Mouse (Mus musculus): ENCODE measurements around the gene Rel.
"Not testable (repeated sequence)": the region's sequence is repeated elsewhere in the genome, so short reads cannot be mapped to it uniquely, and the experiment has no call there.

Gene Rel

DNA sequence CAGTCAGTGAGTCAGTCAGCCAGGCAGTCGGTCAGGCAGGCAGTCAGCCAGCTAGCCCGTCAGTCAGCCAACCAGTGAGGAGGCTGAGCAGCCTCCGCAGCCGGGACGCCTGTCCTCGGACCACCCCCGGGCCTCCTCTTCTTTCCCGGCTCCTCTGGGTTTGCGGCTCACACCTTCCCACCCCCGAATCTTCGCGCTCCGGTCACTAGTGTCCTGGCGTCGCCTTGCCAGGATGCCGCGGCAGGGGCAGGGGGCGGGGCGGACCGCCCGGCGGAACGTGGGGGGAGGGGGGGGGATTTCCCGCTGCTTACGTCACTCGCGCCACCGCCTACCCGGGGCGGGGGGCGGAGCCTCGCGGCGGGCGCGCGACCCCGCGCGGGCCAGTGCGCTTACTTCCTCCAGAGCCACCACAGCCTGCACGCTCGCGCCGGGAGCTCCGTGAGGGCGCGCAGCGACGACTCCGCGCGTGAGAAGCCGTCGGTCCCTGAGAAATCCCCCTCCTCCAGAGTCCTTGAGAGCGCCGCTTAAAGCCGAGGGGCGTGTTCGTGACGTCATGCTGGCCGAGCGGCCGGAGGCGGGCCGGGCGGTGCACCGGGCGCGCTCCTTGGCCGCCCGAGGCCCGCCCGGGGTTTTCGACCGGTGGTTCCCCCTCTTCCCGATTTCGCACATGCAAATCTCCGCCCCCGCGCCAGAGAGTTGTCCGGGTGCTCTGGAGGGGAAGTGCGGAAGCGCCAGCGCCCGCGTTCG is at the start of gene Rel:
Gene Rel, minus strand, starts transcription at position 211 of the 747 bp plus-strand sequence.
- DNase-seq (ENCODE audit: low spot score) = peak; percentile 85

DNA sequence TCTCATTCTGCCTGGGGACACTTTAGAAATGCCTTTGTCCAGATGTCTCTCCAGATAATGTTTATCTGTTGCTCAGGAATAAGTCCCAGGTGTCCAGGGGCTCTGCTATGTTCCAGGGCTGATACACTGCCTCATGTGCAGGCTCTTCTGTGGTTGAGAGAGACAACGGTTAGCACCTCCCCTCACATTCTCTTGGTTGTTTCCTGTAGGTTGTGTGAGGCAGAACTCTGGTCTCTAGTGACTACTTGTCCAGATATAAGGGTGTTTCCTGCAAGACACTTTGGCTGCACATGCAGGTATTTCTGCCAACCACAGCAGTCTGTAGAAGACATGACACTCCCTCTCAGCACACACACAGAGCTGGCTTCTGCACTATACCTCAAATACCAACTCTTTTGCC is 48.0 kb upstream of the Rel start:
- no peak for DNase-seq (ENCODE audit: low spot score)

DNA sequence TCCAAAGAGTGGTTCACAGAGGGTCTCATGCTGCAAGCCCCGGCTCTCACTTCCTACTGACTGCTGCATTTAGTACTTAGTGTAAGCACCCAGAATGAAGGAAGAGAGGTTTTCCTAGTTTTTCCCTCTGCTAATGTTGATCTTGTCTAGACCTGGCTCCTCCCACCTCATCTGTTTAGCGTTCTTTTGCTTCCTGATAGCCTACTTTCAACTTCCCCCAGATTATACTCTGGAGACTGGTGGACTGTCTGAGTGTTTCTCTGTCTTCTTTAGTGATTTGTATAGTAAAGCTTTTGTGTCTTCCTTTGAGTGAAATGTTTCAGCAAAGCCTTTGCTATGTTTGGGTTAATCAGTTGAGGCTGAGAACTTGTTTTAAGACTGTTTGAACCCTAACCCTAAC is 40.0 kb upstream of the Rel start:
- DNase-seq (ENCODE audit: low spot score) = no peak

DNA sequence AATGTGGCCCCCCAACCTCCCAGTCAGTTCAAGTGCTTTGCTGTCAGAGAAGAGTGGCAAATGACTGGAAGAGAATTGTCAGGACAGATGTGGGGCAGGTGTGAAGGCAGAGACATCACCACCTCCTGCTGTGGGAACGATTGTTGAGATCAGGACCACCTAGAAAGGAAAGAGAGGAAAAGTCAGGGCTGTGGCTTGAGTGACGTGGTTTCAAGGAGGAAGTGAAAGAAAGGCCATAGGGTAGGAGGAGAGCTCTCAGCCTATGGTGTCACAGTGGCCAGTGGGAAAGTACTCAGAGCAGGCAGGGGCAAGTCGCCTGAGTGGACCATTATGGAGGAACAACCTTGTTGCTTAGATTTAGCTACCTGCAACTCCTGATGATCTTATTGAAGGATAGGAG is 34.9 kb upstream of the Rel start:
- no peak for DNase-seq (ENCODE audit: low spot score)

DNA sequence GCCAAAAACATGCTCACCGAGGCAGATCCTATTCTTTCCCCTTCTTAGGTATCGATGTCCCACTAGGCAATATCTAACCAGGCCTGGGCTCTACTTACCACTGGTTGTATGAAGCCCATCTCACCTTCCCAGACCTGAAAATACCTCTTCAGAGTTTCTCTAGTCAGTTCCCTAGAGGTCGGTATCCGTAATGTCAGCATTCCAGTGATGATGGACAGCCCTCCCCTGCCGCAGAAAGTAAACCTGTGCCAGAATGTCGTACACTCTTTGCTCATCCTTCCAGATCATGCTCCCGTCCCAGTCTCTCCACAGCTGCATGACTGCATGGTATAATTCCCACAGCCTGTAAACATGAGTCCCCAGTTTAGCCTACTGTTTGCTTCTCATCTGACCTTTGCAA is 32.4 kb upstream of the Rel start:
- no peak for DNase-seq (ENCODE audit: low spot score)

DNA sequence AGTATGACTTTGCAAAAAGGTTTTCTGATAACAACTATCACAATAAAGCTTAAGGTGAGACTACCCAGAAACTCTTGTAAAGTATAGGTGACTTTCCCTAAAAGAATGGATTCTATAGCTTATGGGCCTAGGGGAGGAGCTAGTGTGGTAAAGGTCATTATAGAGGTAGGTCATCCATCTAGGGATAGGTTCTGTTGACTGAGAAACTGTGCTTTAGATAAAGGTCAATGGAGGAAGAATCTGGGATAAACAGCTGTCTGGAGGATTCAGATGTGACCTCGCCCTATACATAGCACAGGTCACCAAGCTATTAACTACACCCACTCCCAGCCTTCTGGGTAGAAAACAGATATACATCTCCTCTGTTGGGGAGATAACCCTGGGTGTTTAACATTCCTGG is 31.5 kb upstream of the Rel start:
- DNase-seq (ENCODE audit: low spot score) = no peak

DNA sequence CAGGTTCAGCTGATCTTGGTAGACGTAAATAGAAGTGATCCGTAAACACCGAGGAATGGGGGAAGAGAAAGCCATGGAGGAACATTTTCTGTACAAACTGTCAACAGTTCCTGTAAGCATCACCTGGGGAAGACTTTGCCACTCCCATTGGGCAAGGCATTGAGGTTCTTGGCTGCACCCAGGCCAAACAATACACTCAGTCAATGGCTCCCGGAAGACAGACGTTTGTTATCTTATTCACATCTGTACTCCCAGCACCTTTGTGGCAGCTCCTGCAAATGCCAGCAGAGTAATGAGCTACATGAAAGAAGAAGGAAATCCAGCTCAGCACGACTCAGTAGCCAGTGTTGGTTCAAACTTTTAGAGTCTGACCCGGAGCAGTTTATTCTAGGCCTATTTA is 31.1 kb upstream of the Rel start:
- DNase-seq (ENCODE audit: low spot score) = no peak

DNA sequence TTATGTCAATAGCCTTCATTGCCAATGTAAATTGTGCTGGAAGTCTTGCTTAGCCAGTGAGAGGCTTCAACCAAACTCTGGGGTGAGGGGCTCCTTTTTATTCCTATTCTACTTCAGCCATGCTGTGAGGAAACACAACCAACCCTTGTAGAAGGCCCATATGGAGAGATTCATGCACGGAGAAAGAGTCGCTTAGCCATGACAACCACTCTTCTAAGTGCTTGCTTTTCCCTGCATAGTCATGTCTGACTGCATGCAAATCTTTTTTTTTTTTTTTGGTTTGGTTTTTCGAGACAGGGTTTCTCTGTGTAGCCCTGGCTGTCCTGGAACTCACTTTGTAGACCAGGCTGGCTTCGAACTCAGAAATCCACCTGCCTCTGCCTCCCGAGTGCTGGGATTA is 12.9 kb upstream of the Rel start:
- not testable (repeated sequence) for DNase-seq (ENCODE audit: low spot score)

DNA sequence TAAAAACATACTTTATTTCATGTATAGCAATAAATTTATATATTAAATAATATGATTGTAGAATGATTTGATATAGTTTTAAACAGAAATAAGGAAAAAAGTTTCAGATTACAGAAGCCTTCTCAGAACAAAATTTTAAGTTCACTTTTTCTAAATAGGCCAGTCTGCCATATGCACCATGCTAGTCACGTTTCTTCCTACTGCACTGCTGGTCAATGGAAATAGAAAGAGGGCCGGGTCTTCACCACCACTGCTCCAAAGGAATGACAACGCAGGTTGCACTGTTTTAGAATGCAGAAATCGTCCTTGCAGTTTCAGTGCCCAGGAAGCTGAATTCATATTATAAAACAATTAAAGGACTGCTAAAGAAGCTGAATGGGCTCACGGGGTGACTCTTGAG is 12.3 kb upstream of the Rel start:
- DNase-seq (ENCODE audit: low spot score) = no peak

DNA sequence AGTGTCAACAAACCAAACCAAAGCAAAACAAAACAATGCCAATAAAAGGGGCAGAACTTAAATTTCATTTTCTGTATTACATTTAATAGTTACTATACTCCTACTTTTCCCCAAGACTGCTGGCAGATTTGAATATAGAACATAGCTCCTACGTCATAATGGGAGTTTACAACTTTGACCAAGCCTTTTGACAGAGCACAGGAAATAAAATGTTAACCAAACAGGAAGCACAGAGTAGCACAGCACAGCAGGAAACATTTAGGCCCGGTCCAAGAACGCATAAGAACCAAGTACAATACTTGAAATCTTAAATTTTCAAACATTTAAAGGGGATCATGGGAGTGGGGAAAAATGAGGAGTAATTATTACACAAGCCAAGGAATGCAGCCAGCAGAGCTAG is 11.3 kb upstream of the Rel start:
- no peak for DNase-seq (ENCODE audit: low spot score)

DNA sequence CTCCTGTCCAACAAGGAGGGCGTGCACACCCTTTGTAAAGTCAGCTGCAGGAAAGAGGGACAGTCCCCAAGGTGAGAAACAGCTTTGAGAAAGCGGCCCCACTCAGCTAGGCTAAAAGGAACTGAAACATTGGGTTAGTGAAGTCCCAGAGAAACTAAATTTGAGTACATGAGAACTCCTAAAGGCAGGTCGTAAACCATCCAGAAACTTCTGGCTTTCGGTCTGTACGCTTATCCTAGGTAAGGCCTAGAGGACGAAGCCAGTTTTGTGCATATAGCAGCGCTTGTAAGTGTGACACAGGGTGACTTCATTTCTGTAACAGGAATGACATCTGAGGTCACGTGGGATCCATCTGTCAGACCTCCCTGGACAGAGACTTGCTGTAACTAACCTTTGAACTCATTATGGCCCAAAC is 8.0 kb upstream of the Rel start:
- DNase-seq (ENCODE audit: low spot score) = no peak

DNA sequence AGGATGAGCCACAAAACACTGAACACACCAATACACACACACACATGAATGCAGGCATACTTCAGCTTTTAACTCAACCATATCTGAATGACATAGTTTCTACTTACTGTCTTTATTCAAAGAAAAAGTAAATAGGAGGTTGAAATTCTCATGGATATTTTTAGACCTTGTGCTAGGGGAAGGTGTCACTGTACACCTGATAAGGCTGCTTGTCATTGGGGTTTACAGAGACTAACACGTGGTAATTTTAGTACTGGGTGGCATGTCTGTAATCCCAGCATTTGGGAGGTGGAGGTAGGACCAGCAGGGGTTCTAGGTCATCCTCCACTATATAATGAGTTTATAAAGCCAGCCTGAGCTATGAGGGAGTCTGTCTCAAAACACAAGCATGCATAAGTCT is 1.7 kb upstream of the Rel start:
- DNase-seq (ENCODE audit: low spot score) = no peak

DNA sequence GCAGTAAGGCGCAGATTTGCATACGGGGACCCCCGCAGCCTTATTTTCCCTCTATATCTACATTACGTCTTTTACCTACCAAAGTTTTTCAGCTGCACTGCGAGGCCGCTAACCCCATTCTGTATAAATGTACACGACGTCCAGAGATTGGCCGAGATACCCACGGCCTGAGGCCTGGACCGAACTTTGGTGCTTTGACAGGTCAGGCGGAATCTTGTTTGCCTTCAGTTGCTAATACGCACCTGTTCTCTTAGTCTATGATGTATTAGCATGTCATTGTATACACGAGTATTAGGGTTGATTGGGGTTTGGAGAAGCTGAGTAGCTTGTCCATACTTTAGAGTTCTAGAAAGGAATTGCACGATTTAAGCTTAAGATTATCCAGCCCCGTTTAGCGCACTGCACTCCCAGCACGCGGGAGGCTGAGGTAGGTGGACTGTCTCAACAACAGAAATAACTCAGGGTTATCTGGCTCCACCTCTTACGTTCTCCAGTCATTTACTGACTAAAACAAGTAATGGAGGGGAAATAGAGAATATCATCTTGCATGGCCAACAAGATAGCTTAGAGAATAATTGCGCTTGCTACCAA is 832 bp upstream of the Rel start:
- no peak for DNase-seq (ENCODE audit: low spot score)

DNA sequence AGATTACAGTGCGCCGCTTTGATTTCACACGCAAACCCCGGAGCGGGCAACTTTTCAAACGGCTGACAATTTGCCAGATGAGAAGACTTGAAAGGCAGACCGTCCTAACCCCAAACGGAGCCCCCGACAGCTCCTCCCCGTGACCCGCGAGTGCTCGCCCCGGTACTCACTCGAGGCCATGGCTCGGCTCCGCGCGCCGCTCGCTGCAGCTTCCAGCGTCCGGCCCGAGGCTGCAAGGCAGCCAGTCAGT is 335 bp downstream of the Rel start:
- no peak for DNase-seq (ENCODE audit: low spot score)

DNA sequence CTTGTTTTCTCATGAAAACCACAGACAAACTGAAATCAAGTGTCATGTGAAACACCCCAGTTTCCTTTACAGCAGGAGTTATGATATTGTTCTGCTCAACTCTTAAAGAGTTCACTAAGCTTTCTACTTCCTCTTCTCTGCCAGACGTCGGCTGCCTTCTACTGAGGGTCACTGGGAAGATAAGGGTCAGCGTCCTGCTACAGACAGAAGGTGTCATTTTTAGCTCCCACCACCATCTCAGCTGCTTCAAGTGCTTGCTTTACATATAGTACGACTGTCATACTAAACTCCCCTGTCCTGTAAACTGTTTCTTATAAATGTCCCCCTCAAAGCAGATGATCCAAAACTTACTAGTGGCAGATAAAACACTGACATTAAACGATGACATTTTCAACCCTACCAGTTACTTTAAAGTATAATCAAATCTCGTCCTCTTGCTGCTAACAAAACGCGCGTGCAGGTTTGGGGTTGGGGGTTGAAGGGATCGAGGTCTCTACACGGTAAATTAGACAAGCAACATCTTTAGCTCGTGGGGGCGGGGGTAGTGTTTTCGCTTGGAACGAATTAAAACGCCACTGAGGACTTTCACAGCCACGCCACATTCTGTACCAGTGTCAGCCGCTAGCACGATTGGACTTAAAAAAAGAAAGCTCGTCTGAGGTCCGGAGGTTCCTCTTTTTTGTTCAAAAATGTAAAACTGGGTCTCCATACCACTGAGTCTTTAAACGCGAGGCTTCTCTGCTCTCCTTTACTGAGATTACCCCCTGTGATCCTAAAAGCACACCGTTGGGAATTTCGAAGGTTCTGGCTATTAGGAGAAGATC is 872 bp downstream of the Rel start:
- no peak for DNase-seq (ENCODE audit: low spot score)

DNA sequence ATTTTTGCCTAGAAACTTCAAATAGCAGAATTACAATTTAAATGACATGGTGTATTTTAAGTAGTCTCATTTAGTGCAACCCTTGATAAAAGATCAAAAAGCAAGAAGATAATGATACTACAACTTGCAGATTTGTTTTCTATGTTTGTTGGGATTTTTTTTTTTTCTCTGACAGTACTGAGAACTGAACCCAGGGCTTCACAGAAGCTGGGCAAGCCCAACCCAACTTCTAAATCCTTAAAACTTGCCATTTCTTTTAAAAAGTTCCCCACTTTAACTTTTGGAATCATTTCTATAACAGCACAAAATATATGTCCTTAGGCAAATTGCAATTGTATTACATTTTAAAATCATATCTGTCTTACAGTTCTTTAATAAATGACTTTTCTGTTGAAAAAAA is 1.7 kb downstream of the Rel start:
- DNase-seq (ENCODE audit: low spot score) = no peak

DNA sequence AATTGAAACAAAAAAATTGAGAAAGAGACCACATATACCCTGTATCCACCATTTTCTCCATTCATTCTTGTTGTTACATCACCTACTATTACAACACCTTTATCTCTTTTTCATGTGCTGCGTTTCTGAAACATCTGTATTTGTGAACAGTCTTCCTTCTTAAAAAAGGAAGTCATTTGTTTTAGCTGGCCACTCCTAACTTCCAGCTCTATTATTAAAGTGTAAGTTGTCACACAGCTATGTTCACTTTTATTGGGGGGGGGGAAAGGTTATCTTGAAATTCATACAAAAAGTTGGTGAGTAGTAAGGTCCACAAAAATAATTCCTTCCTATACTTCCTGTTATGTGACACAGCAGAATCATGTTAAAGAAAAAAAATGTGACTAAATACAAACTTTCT is 2.8 kb downstream of the Rel start:
- no peak for DNase-seq (ENCODE audit: low spot score)

DNA sequence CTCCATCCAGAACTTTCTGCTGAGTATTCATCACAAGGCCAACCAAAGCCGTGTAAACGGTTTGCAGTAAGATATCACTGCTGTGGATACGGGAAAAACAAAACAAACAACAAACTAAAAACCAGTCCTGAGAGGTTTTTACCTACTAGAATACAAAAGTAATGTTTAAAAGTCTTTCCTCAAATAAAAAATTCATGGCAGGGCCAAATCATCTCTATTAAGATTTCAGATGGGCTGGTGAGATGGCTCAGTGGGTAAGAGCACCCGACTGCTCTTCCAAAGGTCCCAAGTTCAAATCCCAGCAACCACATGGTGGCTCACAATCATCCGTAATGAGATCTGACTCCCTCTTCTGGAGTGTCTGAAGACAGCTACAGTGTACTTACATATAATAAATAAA is 3.4 kb downstream of the Rel start:
- DNase-seq (ENCODE audit: low spot score) = not testable (repeated sequence)

DNA sequence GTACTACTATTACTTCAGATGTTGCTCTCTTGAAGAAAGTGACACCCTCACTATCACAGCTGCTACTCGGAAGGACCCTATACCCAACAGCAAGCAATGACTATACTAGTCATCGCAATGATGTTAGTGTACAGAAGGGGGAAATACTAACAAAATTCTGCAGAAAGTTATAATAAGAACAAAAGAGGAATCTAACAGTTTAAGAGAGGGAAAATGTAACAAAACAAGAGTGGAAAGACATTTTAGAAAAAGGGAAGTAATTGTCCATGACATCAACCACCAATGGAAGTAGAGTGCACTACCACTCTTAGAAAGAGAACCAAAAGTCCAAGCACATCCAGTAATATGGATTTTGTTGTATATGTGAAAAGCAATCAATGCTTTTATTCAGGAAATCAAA is 8.1 kb downstream of the Rel start:
- DNase-seq (ENCODE audit: low spot score) = no peak

DNA sequence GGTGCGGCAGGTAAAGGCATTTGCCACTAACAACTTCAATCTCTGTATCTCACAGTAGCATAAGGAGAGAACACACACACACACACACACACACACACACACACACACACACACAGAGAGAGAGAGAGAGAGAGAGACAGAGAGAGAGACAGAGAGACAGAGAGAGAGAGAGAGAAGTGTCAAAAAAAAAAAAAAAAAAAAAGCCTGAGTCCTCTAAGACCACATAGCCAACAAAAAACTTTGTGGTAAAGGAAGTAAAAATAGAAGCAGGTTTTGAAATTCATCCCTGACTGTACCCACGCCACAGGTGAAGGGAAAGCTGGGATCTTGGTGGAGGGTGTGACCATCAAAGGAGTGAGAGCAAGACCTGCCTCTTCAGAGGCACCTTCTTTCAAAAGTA is 12.6 kb downstream of the Rel start:
- no peak for DNase-seq (ENCODE audit: low spot score)

DNA sequence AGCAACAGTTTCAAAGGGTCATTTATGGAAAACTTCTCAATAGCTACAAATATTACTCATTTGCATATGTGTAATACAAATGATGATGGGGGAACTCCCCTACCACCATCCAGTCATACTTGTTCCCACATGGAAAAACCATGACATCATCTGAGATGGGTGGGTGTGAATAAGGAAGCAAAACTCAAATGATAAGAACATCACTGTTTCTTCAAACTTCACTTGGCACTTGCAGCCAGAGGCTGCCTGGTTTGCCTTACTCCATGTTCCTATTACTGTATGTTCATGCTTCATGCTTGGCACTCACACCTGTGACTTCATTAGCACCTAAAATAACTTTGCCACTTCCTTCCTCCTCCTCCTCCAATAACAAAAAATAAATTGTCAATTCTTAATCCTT is 16.4 kb downstream of the Rel start:
- no peak for DNase-seq (ENCODE audit: low spot score)

DNA sequence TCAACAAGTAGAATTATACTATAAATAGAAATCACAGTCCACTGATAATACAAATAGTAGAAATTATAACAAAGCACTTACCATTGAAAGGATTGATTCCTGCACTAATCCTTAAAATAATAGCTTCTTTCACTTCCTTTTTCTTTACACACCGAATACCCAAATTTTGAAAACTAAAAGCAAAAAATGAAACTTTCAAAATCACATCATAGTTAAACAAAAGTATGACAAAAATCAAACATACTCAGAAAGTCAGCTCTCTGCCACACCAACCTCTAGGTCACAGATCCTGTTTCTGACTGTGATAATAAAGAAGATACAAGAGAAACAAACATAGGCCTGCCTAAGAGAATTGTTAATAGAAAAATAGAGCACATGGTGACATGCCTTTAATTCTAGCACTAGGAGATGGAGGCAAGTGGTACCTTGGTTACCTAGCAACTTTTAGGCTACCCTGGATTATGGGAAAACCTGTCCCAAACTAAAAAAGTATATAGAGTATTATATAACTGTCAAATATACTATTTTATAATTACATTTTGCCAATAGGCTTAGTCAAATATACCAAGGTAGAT is 17.5 kb downstream of the Rel start:
- no peak for DNase-seq (ENCODE audit: low spot score)

DNA sequence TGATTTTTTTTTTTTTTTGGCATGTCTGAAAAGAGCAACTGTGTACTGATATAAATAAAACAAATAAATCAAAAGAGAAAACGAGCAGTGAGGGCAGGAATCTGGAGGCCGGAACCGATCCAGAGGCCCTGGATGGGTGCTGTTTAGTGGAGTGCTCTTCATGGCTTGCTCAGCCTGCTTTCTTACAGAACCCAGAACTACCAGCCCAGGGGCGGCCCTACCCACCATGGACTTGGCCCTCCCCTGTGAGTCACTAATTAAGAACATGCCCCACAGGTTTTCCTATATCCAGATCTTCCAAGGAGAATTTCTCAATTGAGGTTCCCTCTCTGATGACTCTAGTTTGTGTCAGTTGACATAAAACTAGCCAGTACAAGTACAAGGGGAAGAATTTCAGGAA is 24.7 kb downstream of the Rel start:
- no peak for DNase-seq (ENCODE audit: low spot score)
